Mouse (Mus musculus) CH12.LX (cell line): ENCODE results near the gene Ano1. TPM values are rescaled to one million over a fixed set of nuclear protein-coding genes. Genes with fewer than 3 reads are reported as not detected.
A peak's percentile ranks its signal among the peaks of the same experiment; 100 is the strongest.

ENCODE experiments used
- DNase-seq: peaks from one replicate; pipeline ENCODE4 v3.0.0-alpha.2; 2013; ENCODE audit errors: extremely low read depth
- H3K27ac ChIP-seq: 2 replicates; pipeline ENCODE4 v1.5.1; 2012; ENCODE audit warnings: low read depth, mild to moderate bottlenecking, control low read depth, moderate library complexity; ENCODE audit not compliant: insufficient read depth
- H3K27me3 ChIP-seq: replicated peaks from 2 replicates; pipeline ENCODE3; 2012; ENCODE audit warnings: inconsistent platforms
- H3K36me3 ChIP-seq, 2 experiments: replicated peaks in 1 of 2; 2 replicates each; pipeline versions ENCODE3 to v1.6.1; 2012; ENCODE audit warnings: inconsistent platforms in 1 of 2, low read length in 1 of 2, mild to moderate bottlenecking in 1 of 2, mixed read lengths in 1 of 2, moderate library complexity in 1 of 2; ENCODE audit not compliant: control insufficient read depth in 1 of 2, insufficient read depth in 1 of 2
- H3K4me1 ChIP-seq, 2 experiments: 2 replicates each; pipeline ENCODE4 v1.6.1; 2012; ENCODE audit warnings: inconsistent platforms in 1 of 2, moderate library complexity in 1 of 2; ENCODE audit not compliant: insufficient read depth in 2 of 2, control insufficient read depth in 1 of 2
- H3K4me2 ChIP-seq: 2 replicates; pipeline ENCODE4 v1.6.1; 2012; ENCODE audit warnings: low read depth, mild to moderate bottlenecking, control low read depth; ENCODE audit not compliant: poor library complexity, insufficient read depth, severe bottlenecking
- H3K4me3 ChIP-seq, 3 experiments: fragments of 150-350 bp in 1 of 3; sonication (generic) in 1 of 3; replicated peaks in 1 of 3; 2 replicates each; pipeline versions ENCODE3 to v1.5.1; 2011 to 2012; ENCODE audit warnings: low read depth in 2 of 3, low read length in 2 of 3, mild to moderate bottlenecking in 2 of 3, moderate library complexity in 2 of 3, control low read depth in 1 of 3, improper control_type of control experiment in 1 of 3, inconsistent platforms in 1 of 3, mixed read lengths in 1 of 3; ENCODE audit not compliant: poor library complexity in 1 of 3
- H3K79me2 ChIP-seq: replicated peaks from 2 replicates; pipeline ENCODE4 v1.6.1; 2012; ENCODE audit warnings: mild to moderate bottlenecking, moderate library complexity; ENCODE audit not compliant: control insufficient read depth, poor library complexity, insufficient read depth, severe bottlenecking; ENCODE audit errors: extremely low read depth
- H3K9ac ChIP-seq: 2 replicates; pipeline ENCODE4 v1.6.1; 2012; ENCODE audit warnings: low read depth, mild to moderate bottlenecking, control low read depth, moderate library complexity; ENCODE audit not compliant: insufficient read depth
- H3K9me3 ChIP-seq: replicated peaks from 2 replicates; pipeline ENCODE3; 2012; ENCODE audit warnings: low read length, inconsistent platforms, mixed read lengths
- BHLHE40 ChIP-seq: IDR thresholded peaks from 2 replicates; pipeline ENCODE4 v1.6.1; 2011; ENCODE audit warnings: mild to moderate bottlenecking, low read depth, low read length, improper control_type of control experiment
- CHD1 ChIP-seq: IDR thresholded peaks from 2 replicates; pipeline ENCODE4 v1.6.1; 2012; ENCODE audit warnings: low read depth, low read length, improper control_type of control experiment, inconsistent platforms
- CTCF ChIP-seq, 2 experiments: IDR thresholded peaks in 1 of 2; conservative IDR thresholded peaks in 1 of 2; 2 replicates each; pipeline ENCODE4 v1.5.1; 2011 to 2012; ENCODE audit warnings: low read depth in 2 of 2, low read length in 2 of 2, improper control_type of control experiment in 1 of 2, inconsistent platforms in 1 of 2, mild to moderate bottlenecking in 1 of 2, moderate library complexity in 1 of 2
- EP300 ChIP-seq: IDR thresholded peaks from 2 replicates; pipeline ENCODE4 v1.6.1; 2011; ENCODE audit warnings: low read length, improper control_type of control experiment
- ETS1 ChIP-seq: conservative IDR thresholded peaks from 2 replicates; pipeline ENCODE4 v1.6.1; 2012; ENCODE audit warnings: low read depth, mild to moderate bottlenecking, inconsistent platforms, low read length, improper control_type of control experiment, moderate library complexity
- GABPA ChIP-seq: IDR thresholded peaks from 2 replicates; pipeline ENCODE4 v1.6.1; 2012; ENCODE audit warnings: low read depth, low read length, improper control_type of control experiment, inconsistent platforms; ENCODE audit not compliant: insufficient replicate concordance
- HCFC1 ChIP-seq: IDR thresholded peaks from 2 replicates; pipeline ENCODE4 v1.6.1; 2012; ENCODE audit warnings: low read depth, mild to moderate bottlenecking, inconsistent platforms, low read length, improper control_type of control experiment
- IRF4 ChIP-seq: IDR thresholded peaks from 2 replicates; pipeline ENCODE4 v1.6.1; 2014; ENCODE audit warnings: low read depth, mild to moderate bottlenecking, inconsistent platforms, low read length, improper control_type of control experiment
- JUN ChIP-seq: IDR thresholded peaks from 2 replicates; pipeline ENCODE4 v1.6.1; 2011; ENCODE audit warnings: low read depth, mild to moderate bottlenecking, low read length, improper control_type of control experiment, moderate library complexity; ENCODE audit not compliant: insufficient read depth
- JUND ChIP-seq: conservative IDR thresholded peaks from 2 replicates; pipeline ENCODE4 v1.6.1; 2011; ENCODE audit warnings: low read depth, low read length, improper control_type of control experiment
- MAFK ChIP-seq: IDR thresholded peaks from 2 replicates; pipeline ENCODE4 v1.6.1; 2011; ENCODE audit warnings: low read length, improper control_type of control experiment; ENCODE audit not compliant: insufficient replicate concordance
- MAX ChIP-seq: IDR thresholded peaks from 2 replicates; pipeline ENCODE4 v1.6.1; 2011; ENCODE audit warnings: low read length, improper control_type of control experiment
- MAZ ChIP-seq: IDR thresholded peaks from 2 replicates; pipeline ENCODE4 v1.6.1; 2012; ENCODE audit warnings: low read depth, mild to moderate bottlenecking, inconsistent platforms, low read length, improper control_type of control experiment, moderate library complexity
- MXI1 ChIP-seq: IDR thresholded peaks from 2 replicates; pipeline ENCODE4 v1.6.1; 2011; ENCODE audit warnings: mild to moderate bottlenecking, low read depth, low read length, improper control_type of control experiment
- MYC ChIP-seq: IDR thresholded peaks from 2 replicates; pipeline ENCODE4 v1.6.1; 2011; ENCODE audit warnings: low read depth, mild to moderate bottlenecking, improper control_type of control experiment, low read length
- PAX5 ChIP-seq: IDR thresholded peaks from 2 replicates; pipeline ENCODE4 v1.6.1; 2012; ENCODE audit warnings: low read length, inconsistent platforms, mixed read lengths
- POLR2AphosphoS2 ChIP-seq: IDR thresholded peaks from 2 replicates; pipeline ENCODE4 v1.6.1; 2011; ENCODE audit warnings: low read depth, low read length, improper control_type of control experiment
- RAD21 ChIP-seq: IDR thresholded peaks from 2 replicates; pipeline ENCODE4 v1.6.1; 2011; ENCODE audit warnings: low read depth, mild to moderate bottlenecking, low read length, improper control_type of control experiment, moderate library complexity
- RCOR1 ChIP-seq: conservative IDR thresholded peaks from 2 replicates; pipeline ENCODE4 v1.6.1; 2012; ENCODE audit warnings: low read depth, mild to moderate bottlenecking, inconsistent platforms, low read length, improper control_type of control experiment
- SMC3 ChIP-seq: IDR thresholded peaks from 2 replicates; pipeline ENCODE4 v1.6.1; 2011; ENCODE audit warnings: low read depth, low read length, improper control_type of control experiment
- TBP ChIP-seq: conservative IDR thresholded peaks from 2 replicates; pipeline ENCODE4 v1.6.1; 2011; ENCODE audit warnings: low read depth, low read length, improper control_type of control experiment
- TCF12 ChIP-seq: IDR thresholded peaks from 2 replicates; pipeline ENCODE4 v1.6.1; 2014; ENCODE audit warnings: low read depth, mild to moderate bottlenecking, inconsistent platforms, low read length, improper control_type of control experiment
- USF1 ChIP-seq: IDR thresholded peaks from 2 replicates; pipeline ENCODE4 v1.6.1; 2014; ENCODE audit warnings: low read depth, mild to moderate bottlenecking, inconsistent platforms, low read length, improper control_type of control experiment
- ZC3H11A ChIP-seq: IDR thresholded peaks from 2 replicates; pipeline ENCODE4 v1.6.1; 2012; ENCODE audit warnings: low read depth, mild to moderate bottlenecking, inconsistent platforms, low read length, improper control_type of control experiment
- ZNF384 ChIP-seq: IDR thresholded peaks from 2 replicates; pipeline ENCODE4 v1.6.1; 2012; ENCODE audit warnings: low read depth, low read length, improper control_type of control experiment, inconsistent platforms
- dilution Hi-C: fragments of 300-500 bp; cut with MboI; formaldehyde crosslinking; loops from 2 replicates; pipeline ENCODE4 v1.14.3; 2020; ENCODE audit warnings: low sequenced_read_pairs; ENCODE audit not compliant: extremely low pct_unique_long_range_greater_than_20kb, extremely low pct_ligation_motif_present
- in situ Hi-C: fragments of 300-500 bp; cut with MboI; formaldehyde crosslinking; loops from 3 replicates; pipeline ENCODE4 v1.14.3; 2019; ENCODE audit warnings: low sequenced_read_pairs, low pct_ligation_motif_present, low pct_unique_long_range_greater_than_20kb, mixed read lengths
- polyA plus RNA-seq: library from polyadenylated mRNA; unstranded; fragments of >175 nt; gene quantifications from 2 replicates; pipeline ENCODE4 v1.2.1, GENCODE M21; 2012; ENCODE audit warnings: low read depth; ENCODE audit not compliant: insufficient read length
- total RNA-seq, 2 experiments: library from RNA; depleted of rRNA; stranded (reverse); fragments of 300-350 nt in 1 of 2; fragments of >200 nt in 1 of 2; gene quantifications; 2 replicates each; pipeline ENCODE4 v1.2.3; 2012 to 2014

Gene Ano1
- total and polyA plus RNA-seq, 3 experiments, result not detected

- Histone ChIP-seq H3K9me3 (no peaks in the 10 kb centered on the region), H3K4me2 (no peak overlapping the region), H3K4me1 (no peaks in the 10 kb centered on the region), H3K27me3 (peaks cover 93% of the 10 kb centered on the region), H3K4me3 (no peak overlapping the region), H3K79me2 (no peaks in the 10 kb centered on the region), H3K27ac (no peak overlapping the region), H3K9ac (no peak overlapping the region), H3K36me3 (no peaks in the 10 kb centered on the region)
- dilution Hi-C loops (no loop called here), in situ Hi-C loops (no loop called here)
- no peak for DNase-seq
- TF ChIP-seq MYC (no peak), SMC3 (no peak), ZC3H11A (no peak)
Observed at GRCm38 (mm10) chr7:144600333-144600900, 151.4 kb downstream of the Ano1 start.

DNA sequence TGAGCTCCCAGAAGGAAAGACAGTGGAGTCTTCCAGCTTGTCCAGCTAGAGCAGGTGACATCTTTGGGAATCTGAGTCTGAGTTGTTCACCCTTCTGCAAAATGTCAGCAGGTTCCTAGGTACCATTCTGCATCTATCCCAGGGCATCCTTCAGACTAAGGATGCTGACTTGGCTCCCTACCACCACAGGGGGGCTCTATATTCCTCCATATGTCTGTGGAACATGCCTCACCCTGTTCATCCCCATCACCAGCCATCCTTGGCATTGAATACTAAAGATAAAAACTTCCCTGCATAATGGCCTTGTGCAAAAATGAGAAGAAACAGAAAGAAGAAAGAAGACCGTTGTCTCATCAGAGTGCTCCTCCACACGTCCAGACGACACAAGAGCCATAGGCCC, 162.3 kb downstream of the Ano1 start:
- H3K27me3 ChIP-seq, result peaks cover 81% of the 10 kb centered on the region
- no peaks in the 10 kb centered on the region for H3K36me3 ChIP-seq
- H3K4me3 ChIP-seq, result no peak overlapping the region
- TF ChIP-seq MAZ, result no peak
- no peak for TF ChIP-seq PAX5
- peak; percentile 9 for TF ChIP-seq RAD21
- TF ChIP-seq USF1, result no peak
- TF ChIP-seq TCF12, result no peak
- no peak for TF ChIP-seq HCFC1
- no peak for TF ChIP-seq BHLHE40
- TF ChIP-seq MAFK, result no peak
- TF ChIP-seq MAX, result no peak
- TF ChIP-seq CTCF (conservative IDR thresholded peaks at IDR 0.05 in 1 of 2, IDR thresholded peaks at IDR 0.05 in 1 of 2; ENCODE audit: low read depth in 2 of 2, low read length in 2 of 2), result peak in 1 of 2 experiments; percentile 36; a peak in 1 of 4 replicates
- no peak for TF ChIP-seq MYC
- no peak for TF ChIP-seq CHD1
- TF ChIP-seq ZC3H11A, result no peak
- H3K27ac ChIP-seq, result no peak overlapping the region
- no peak overlapping the region for H3K4me2 ChIP-seq
- no peak overlapping the region for H3K9ac ChIP-seq
- H3K79me2 ChIP-seq, result no peaks in the 10 kb centered on the region
- no peaks in the 10 kb centered on the region for H3K9me3 ChIP-seq
- in situ Hi-C loops, result loop anchor here (10.0 to 25.0 kb wide), 2 partner anchors 305 to 377 kb away; partner anchors contain the start of gene Fgf15
- no peaks in the 10 kb centered on the region for H3K4me1 ChIP-seq
- no peak for DNase-seq
- dilution Hi-C loops, result no loop called here

DNA sequence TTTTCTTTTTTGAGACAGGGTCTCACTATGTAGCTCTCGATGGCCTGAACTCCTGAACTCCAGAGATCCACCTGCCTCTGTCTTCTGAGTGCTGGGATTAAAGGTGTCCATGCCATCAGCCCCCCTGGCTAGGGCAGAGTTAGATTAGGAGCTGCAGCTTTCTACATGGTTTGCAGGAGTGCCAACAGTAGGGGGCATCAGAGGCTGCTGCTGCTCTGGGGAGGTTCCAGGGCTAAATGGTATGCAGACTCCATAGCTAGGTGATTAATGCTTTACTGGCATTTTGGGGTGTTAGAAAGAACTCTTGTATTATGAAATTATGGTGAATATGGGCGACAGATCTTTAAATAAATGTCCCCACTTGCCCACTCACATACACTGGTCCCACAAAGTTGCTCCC, 164.5 kb downstream of the Ano1 start:
- no peaks in the 10 kb centered on the region for H3K79me2 ChIP-seq
- H3K36me3 ChIP-seq, result no peaks in the 10 kb centered on the region
- H3K27me3 ChIP-seq, result peaks cover 65% of the 10 kb centered on the region
- no peak overlapping the region for H3K9ac ChIP-seq
- peaks cover 2 to 9% of the 10 kb centered on the region in 2 experiments; a peak in 2 of 4 replicates for H3K4me1 ChIP-seq
- H3K9me3 ChIP-seq, result no peaks in the 10 kb centered on the region
- DNase-seq, result no peak
- H3K4me3 ChIP-seq, result no peak overlapping the region
- H3K4me2 ChIP-seq, result no peak overlapping the region
- H3K27ac ChIP-seq, result no peak overlapping the region
- dilution Hi-C loops (no loop called here), in situ Hi-C loops (loop anchor here (10.0 to 25.0 kb wide), 2 partner anchors 308 to 375 kb away; partner anchors contain the start of gene Fgf15)
- TF ChIP-seq MXI1, result no peak
- no peak for TF ChIP-seq HCFC1
- TF ChIP-seq RAD21, result peak; percentile 43
- TF ChIP-seq ZNF384, result no peak
- no peak for TF ChIP-seq MYC
- TF ChIP-seq ETS1, result no peak
- TF ChIP-seq TBP, result no peak
- no peak for TF ChIP-seq IRF4
- no peak for TF ChIP-seq EP300
- TF ChIP-seq USF1, result no peak
- TF ChIP-seq BHLHE40, result no peak
- no peak for TF ChIP-seq RCOR1
- TF ChIP-seq PAX5, result no peak
- TF ChIP-seq JUN, result no peak
- no peak for TF ChIP-seq MAFK
- TF ChIP-seq JUND, result no peak
- TF ChIP-seq POLR2AphosphoS2, result no peak
- TF ChIP-seq GABPA, result no peak
